Mouse (Mus musculus) ES-E14 (cell line): ENCODE measurements around the gene Spcs3.

Source experiments
- CHD2 ChIP-seq: IDR thresholded peaks from 2 replicates; pipeline ENCODE4 v1.6.1; 2014; ENCODE audit warnings: mild to moderate bottlenecking, low read depth, low read length, inconsistent platforms
- HCFC1 ChIP-seq: IDR thresholded peaks from 2 replicates; pipeline ENCODE4 v1.6.1; 2012; ENCODE audit warnings: low read length, inconsistent platforms, borderline replicate concordance; ENCODE audit not compliant: insufficient read depth
- MAFK ChIP-seq: IDR thresholded peaks from 2 replicates; pipeline ENCODE4 v1.6.1; 2014; ENCODE audit warnings: mild to moderate bottlenecking, low read depth, low read length, inconsistent platforms; ENCODE audit not compliant: insufficient read depth
- ZC3H11A ChIP-seq: IDR thresholded peaks from 2 replicates; pipeline ENCODE4 v1.6.1; 2012; ENCODE audit warnings: low read depth, mild to moderate bottlenecking, inconsistent platforms, low read length, borderline replicate concordance
- ZNF384 ChIP-seq: IDR thresholded peaks from 2 replicates; pipeline ENCODE4 v1.6.1; 2012; ENCODE audit warnings: low read depth, low read length, inconsistent platforms

GRCm38 (mm10) chr8:54488437-54488836 lies 41.4 kb downstream of the Spcs3 start:
- TF ChIP-seq MAFK (no peak), CHD2 (no peak), ZC3H11A (no peak), ZNF384 (no peak), HCFC1 (no peak)
